9 mouse cellular contexts compared by ENCODE assay signal in genomic region chr16:35056306-35056705, GRCm38 (mm10). TPM values are rescaled to one million over a fixed set of nuclear protein-coding genes. Genes with fewer than 3 reads are reported as not detected.
DNase-seq lines count a peak whose midpoint lies in the region; ATAC-seq and TF ChIP-seq lines count a peak whose summit lies in the region.
"Had no signal": no experiment of that assay in that cellular context is flagged by ENCODE, and none has a peak within 500 bp of the region (broad histone marks: within the 10 kb centered on the region; RNA-seq: fewer than 3 reads in every experiment).

No protein-coding gene starts in this region.

- H3K9me3 ChIP-seq in forebrain, embryonic 16.5 days (ENCODE audit: control insufficient read depth, low read length): no peaks in the 10 kb centered on the region
- H3K9me3 ChIP-seq in liver, embryonic 14.5 days (ENCODE audit: control insufficient read depth, low read length): no peaks in the 10 kb centered on the region
- H3K9me3 ChIP-seq: stomach, embryonic 15.5 days had no signal

- no peaks in the 10 kb centered on the region for H3K36me3 ChIP-seq in forebrain, embryonic 16.5 days (ENCODE audit: control insufficient read depth, insufficient read depth)
- H3K36me3 ChIP-seq in liver, embryonic 14.5 days (replicated peaks; ENCODE audit: control insufficient read depth, insufficient read depth, low read depth): no peaks in the 10 kb centered on the region
- H3K36me3 ChIP-seq: stomach, embryonic 15.5 days had no signal

- no peak overlapping the region for H3K9ac ChIP-seq in forebrain, embryonic 16.5 days (replicated peaks; ENCODE audit: low read depth, low read length)
- no peak overlapping the region for H3K9ac ChIP-seq in liver, embryonic 14.5 days (replicated peaks)
- H3K9ac ChIP-seq: stomach, embryonic 15.5 days had no signal

- no peak for TF ChIP-seq EP300 in liver, embryonic 14.5 days (IDR thresholded peaks at IDR 0.05; ENCODE audit: low read depth)

- in situ Hi-C loops in Patski (cut with MboI; ENCODE audit: low pct_unique_long_range_greater_than_20kb): no loop called here

- no peak overlapping the region for H3K4me2 ChIP-seq in forebrain, embryonic 16.5 days (ENCODE audit: low read length)
- no peak overlapping the region for H3K4me2 ChIP-seq in liver, embryonic 14.5 days (ENCODE audit: low read depth)
- H3K4me2 ChIP-seq: stomach, embryonic 15.5 days had no signal

- H3K27ac ChIP-seq in forebrain, embryonic 16.5 days (ENCODE audit: low read length): no peak overlapping the region
- no peak overlapping the region for H3K27ac ChIP-seq in liver, embryonic 14.5 days
- H3K27ac ChIP-seq: stomach, embryonic 15.5 days had no signal

- no peaks in the 10 kb centered on the region for H3K4me1 ChIP-seq in forebrain, embryonic 16.5 days (replicated peaks; ENCODE audit: control insufficient read depth, insufficient read depth, low read length)
- peaks cover 18 to 33% of the 10 kb centered on the region in 2 experiments for H3K4me1 ChIP-seq in liver, embryonic 14.5 days (replicated peaks; ENCODE audit: control insufficient read depth in 2 of 2, insufficient read depth in 2 of 2, low read length in 1 of 2)
- H3K4me1 ChIP-seq: stomach, embryonic 15.5 days had no signal

- intact Hi-C loops in heart, postnatal 25 days (cut with DNase I): loop anchor here (5.0 kb wide), 2 partner anchors 96 to 761 kb away; partner anchors contain the start of gene Adcy5

- ATAC-seq in Patski: no peak
- ATAC-seq in forebrain, embryonic 16.5 days: peak; percentile 52
- ATAC-seq in liver, embryonic 14.5 days (ENCODE audit: insufficient read depth): peak; percentile 17; the same call in 1 of the 2 replicates
- ATAC-seq in neutrophil, adult 5-6 weeks (ENCODE audit: extremely low read depth, insufficient number of reproducible peaks, low FRiP score, poor library complexity, severe bottlenecking): 0 out of 2 replicates have a peak, but pooled peaks have one; percentile 10

- peak; percentile 90 for DNase-seq in heart, adult 11 months
- DNase-seq in heart, postnatal 25 days (ENCODE audit: low spot score): no peak
- DNase-seq in 3T3-L1 (ENCODE audit: low read depth, low spot score) (peak; percentile 77), Patski (ENCODE audit: low read depth, low spot score) (peak; percentile 10)
- DNase-seq in liver, embryonic 14.5 days (ENCODE audit: low read depth in 3 of 3, low spot score in 3 of 3): peak; percentile 35 to 47 (median 42)
- DNase-seq in gastrocnemius, adult 8-10 months (ENCODE audit: low spot score in 2 of 2): no peak

- POLR2A ChIA-PET in Patski (lab: Charles Lee): no interaction called here

- WGBS in forebrain, embryonic 16.5 days: 19% methylated on average over 5 of the region's 5 CpGs
- 27% methylated on average over 5 of the region's 5 CpGs for WGBS in liver, embryonic 14.5 days (ENCODE audit: insufficient replicate concordance)

- no peaks in the 10 kb centered on the region for H3K27me3 ChIP-seq in Patski
- H3K27me3 ChIP-seq in forebrain, embryonic 16.5 days (replicated peaks; ENCODE audit: control insufficient read depth, insufficient read depth, low read length): no peaks in the 10 kb centered on the region
- H3K27me3 ChIP-seq in liver, embryonic 14.5 days (ENCODE audit: control insufficient read depth, insufficient read depth, low read length): no peaks in the 10 kb centered on the region
- H3K27me3 ChIP-seq: stomach, embryonic 15.5 days had no signal

- no peak overlapping the region for H3K4me3 ChIP-seq in forebrain, embryonic 16.5 days (replicated peaks; ENCODE audit: low read length)
- no peak overlapping the region for H3K4me3 ChIP-seq in liver, embryonic 14.5 days (ENCODE audit: insufficient read depth in 1 of 2, low read depth in 2 of 2, low read length in 2 of 2)
- H3K4me3 ChIP-seq: stomach, embryonic 15.5 days had no signal

- peak; percentile 58 for TF ChIP-seq CTCF in Patski (IDR thresholded peaks at IDR 0.05)
- peak; percentile 36 for TF ChIP-seq CTCF in liver, embryonic 14.5 days (IDR thresholded peaks at IDR 0.05; ENCODE audit: low read depth)

- CTCF ChIA-PET in Patski (lab: Charles Lee): interaction anchor here (0.7 to 1.4 kb wide), 4 partner anchors 9 to 17 kb away, joined by 3 to 6 read pairs (median 5); no protein-coding TSS in a partner anchor

RNA-seq across cellular contexts. Expression of gene Hacd2, which starts 34.1 kb away (rescaled TPM):
- total RNA-seq in heart, postnatal 25 days (2021): 10 to 100 TPM in 1 of 2 experiments, 1 to 10 TPM in 1; 7.4 to 11.5 TPM
- polyA plus RNA-seq in Patski (2021): 76.2 TPM
- 39.1 and 39.8 TPM in 2 replicates for polyA plus RNA-seq in forebrain, embryonic 16.5 days (2015; fragmentation: Nextera tagmentation; extraction: Ambion mirVana)
- 16.2 and 33.4 TPM in 2 replicates for polyA plus RNA-seq in liver, embryonic 14.5 days (2012; rRNA removed)
- 55.5 and 58.0 TPM in 2 replicates for polyA plus RNA-seq in liver, embryonic 14.5 days (2014; fragmentation: Nextera tagmentation; extraction: Ambion mirVana)
- total RNA-seq in neutrophil, adult 5-6 weeks (2017): 7.1 and 9.5 TPM in 2 replicates
- 1 to 10 TPM; 1.0 to 4.1 (median 2.4) TPM for total RNA-seq in gastrocnemius, adult 8-10 months (2022)

Comparison
In these comparisons a context has a peak if more than half of its experiments do, and no peak if none do; other contexts are left out.
1. DNase-seq: peak in heart, adult 11 months (single experiment), 3T3-L1 (single experiment), Patski (single experiment) and liver, embryonic 14.5 days (3 of 3); none in heart, postnatal 25 days (single experiment) and gastrocnemius, adult 8-10 months (0 of 2).